Mouse (Mus musculus): ENCODE measurements around the gene 4930426L09Rik. TPM values are rescaled to one million over a fixed set of nuclear protein-coding genes. Genes with fewer than 3 reads are reported as not detected.
A peak's percentile ranks its signal among the peaks of the same experiment; 100 is the strongest.

The 4930426L09Rik gene
- polyA plus RNA-seq, 1 experiment from 2014 or later = 0.44 TPM

DNA sequence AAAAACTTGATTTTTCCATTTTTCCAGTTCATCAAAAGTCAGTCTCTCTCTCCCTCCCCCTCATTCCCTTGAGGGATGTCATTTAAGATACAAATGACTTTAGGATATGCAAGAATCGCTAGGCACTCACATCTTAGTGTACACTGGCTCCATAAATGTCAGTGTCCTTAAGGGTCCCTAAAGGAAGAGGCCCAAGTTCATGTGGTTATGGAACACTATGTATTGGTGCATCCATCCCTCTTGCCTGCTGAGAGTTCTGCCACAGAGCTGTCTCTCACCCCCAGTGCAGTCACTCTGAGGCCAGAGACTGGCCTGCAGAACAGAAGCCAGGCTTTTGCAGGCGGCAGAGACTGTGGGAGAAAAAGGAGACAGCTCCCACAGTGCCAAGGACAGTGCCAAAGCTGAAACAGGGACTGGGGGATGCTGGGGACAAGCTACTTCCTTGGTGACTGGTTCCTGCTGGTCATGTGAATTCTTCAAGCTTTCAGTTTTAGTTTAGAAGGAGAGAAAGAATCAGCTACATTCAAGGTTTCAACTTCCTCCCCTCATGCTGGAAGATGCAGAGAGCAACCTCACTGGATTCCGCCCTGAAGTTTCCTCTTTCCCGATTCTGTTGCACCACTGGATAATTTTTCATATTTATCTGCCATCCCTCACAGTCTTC, 39.9 kb downstream of the 4930426L09Rik start:
- H3K36me3 ChIP-seq (ENCODE audit: control insufficient read depth, insufficient read depth, low read length) = no peaks in the 10 kb centered on the region
- DNase-seq (ENCODE audit: low spot score) = no peak
- no peak overlapping the region for H3K4me3 ChIP-seq (ENCODE audit: low read depth, low read length)
- H3K9me3 ChIP-seq (ENCODE audit: control insufficient read depth, low read length) = no peaks in the 10 kb centered on the region
- H3K9ac ChIP-seq (ENCODE audit: low read length) = no peak overlapping the region
- no peak for TF ChIP-seq CTCF (IDR thresholded peaks at IDR 0.05; ENCODE audit: low read depth)
- TF ChIP-seq EP300 (optimal IDR thresholded peaks at IDR 0.05) = no peak
- no peaks in the 10 kb centered on the region for H3K27me3 ChIP-seq (ENCODE audit: control insufficient read depth, insufficient read depth, low read length)
- no peaks in the 10 kb centered on the region for H3K4me1 ChIP-seq (replicated peaks; ENCODE audit: control insufficient read depth, insufficient read depth)
- WGBS = 49% methylated on average over 4 of the region's 4 CpGs
- H3K27ac ChIP-seq (replicated peaks) = peak overlapping the region; percentile 36; the same call in 1 of the 2 replicates
- ATAC-seq (ENCODE audit: low FRiP score, low TSS enrichment) = no peak
- H3K4me2 ChIP-seq (replicated peaks; ENCODE audit: low read depth) = no peak overlapping the region

DNA sequence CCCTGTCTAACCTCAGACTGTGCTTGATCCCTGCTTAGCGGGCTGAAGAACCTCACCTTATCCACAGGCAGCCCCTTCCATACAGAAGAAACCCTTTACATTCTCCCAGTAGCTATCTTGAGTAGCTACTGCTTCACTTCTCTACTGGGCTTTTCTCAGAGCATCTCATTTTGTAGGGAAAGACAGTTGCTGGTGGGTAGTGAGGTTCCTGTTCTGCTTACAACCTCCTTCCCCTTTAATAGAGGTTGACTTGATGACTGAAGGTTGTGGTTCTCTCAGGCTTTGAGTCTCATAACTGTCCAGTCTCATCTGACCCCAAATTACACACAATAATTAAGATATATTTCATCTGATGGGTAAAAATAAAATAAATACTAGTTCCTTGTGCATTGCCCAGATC, 50.1 kb downstream of the 4930426L09Rik start:
- H3K36me3 ChIP-seq (ENCODE audit: control insufficient read depth, insufficient read depth, low read length) = no peaks in the 10 kb centered on the region
- WGBS = 85% methylated on average over 1 of the region's 1 CpGs
- H3K4me3 ChIP-seq (ENCODE audit: low read depth, low read length) = no peak overlapping the region
- no peak overlapping the region for H3K4me2 ChIP-seq (replicated peaks; ENCODE audit: low read depth)
- H3K27ac ChIP-seq (replicated peaks) = no peak overlapping the region
- no peaks in the 10 kb centered on the region for H3K4me1 ChIP-seq (replicated peaks; ENCODE audit: control insufficient read depth, insufficient read depth)
- TF ChIP-seq CTCF (IDR thresholded peaks at IDR 0.05; ENCODE audit: low read depth) = no peak
- no peak for TF ChIP-seq EP300 (optimal IDR thresholded peaks at IDR 0.05)
- no peaks in the 10 kb centered on the region for H3K27me3 ChIP-seq (ENCODE audit: control insufficient read depth, insufficient read depth, low read length)
- no peak for DNase-seq (ENCODE audit: low spot score)
- no peak for ATAC-seq (ENCODE audit: low FRiP score, low TSS enrichment)
- no peak overlapping the region for H3K9ac ChIP-seq (ENCODE audit: low read length)
- H3K9me3 ChIP-seq (ENCODE audit: control insufficient read depth, low read length) = no peaks in the 10 kb centered on the region

DNA sequence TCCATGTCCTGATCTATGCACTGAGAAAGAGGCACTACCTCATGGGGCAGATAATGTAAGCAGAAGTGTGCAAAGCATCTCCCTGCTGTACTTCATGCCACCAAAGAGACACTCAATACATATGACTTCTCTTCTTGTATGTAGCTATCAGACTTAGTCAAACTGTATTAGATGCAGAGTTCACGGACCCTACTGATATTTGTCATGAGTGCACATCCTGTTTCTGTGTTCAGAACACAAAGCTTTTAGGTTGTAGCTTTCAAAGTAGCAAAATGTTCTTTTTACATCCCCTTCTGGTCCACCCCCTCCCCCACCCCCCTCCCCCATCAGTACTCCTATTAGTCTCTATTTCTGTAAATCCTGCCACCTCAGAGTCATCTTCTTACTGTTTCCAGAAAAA, 51.2 kb downstream of the 4930426L09Rik start:
- no peak for DNase-seq (ENCODE audit: low spot score)
- WGBS = 76% methylated on average over 1 of the region's 1 CpGs
- H3K36me3 ChIP-seq (ENCODE audit: control insufficient read depth, insufficient read depth, low read length) = no peaks in the 10 kb centered on the region
- no peak for ATAC-seq (ENCODE audit: low FRiP score, low TSS enrichment)
- H3K4me1 ChIP-seq (replicated peaks; ENCODE audit: control insufficient read depth, insufficient read depth) = no peaks in the 10 kb centered on the region
- no peaks in the 10 kb centered on the region for H3K27me3 ChIP-seq (ENCODE audit: control insufficient read depth, insufficient read depth, low read length)
- no peaks in the 10 kb centered on the region for H3K9me3 ChIP-seq (ENCODE audit: control insufficient read depth, low read length)
- no peak overlapping the region for H3K4me3 ChIP-seq (ENCODE audit: low read depth, low read length)
- TF ChIP-seq CTCF (IDR thresholded peaks at IDR 0.05; ENCODE audit: low read depth) = no peak
- H3K9ac ChIP-seq (ENCODE audit: low read length) = no peak overlapping the region
- no peak overlapping the region for H3K27ac ChIP-seq (replicated peaks)
- H3K4me2 ChIP-seq (replicated peaks; ENCODE audit: low read depth) = no peak overlapping the region

Other genes starting within 250 kb of the 4930426L09Rik start
- 4.5 and 4.8 TPM in 2 replicates for gene Pip4k2a, start 217 bp upstream of the 4930426L09Rik start, polyA plus RNA-seq (2015; fragmentation: Nextera tagmentation; extraction: Ambion mirVana)
- 0.04 and 0.11 TPM in 2 replicates for gene Armc3, start 201.0 kb downstream of the 4930426L09Rik start, polyA plus RNA-seq (2015; fragmentation: Nextera tagmentation; extraction: Ambion mirVana)

All from stomach, postnatal 0 days (tissue).